Mouse (Mus musculus) WW6 (cell line): Measurements from ENCODE around the gene Klhl1.
"Not testable (repeated sequence)": the region's sequence is repeated elsewhere in the genome, so short reads cannot be mapped to it uniquely, and the experiment has no call there.

Source experiments
- DNase-seq: peaks from one replicate; pipeline ENCODE4 v3.0.0-alpha.2; 2013; ENCODE audit warnings: low read depth, low spot score

Klhl1 gene

DNA sequence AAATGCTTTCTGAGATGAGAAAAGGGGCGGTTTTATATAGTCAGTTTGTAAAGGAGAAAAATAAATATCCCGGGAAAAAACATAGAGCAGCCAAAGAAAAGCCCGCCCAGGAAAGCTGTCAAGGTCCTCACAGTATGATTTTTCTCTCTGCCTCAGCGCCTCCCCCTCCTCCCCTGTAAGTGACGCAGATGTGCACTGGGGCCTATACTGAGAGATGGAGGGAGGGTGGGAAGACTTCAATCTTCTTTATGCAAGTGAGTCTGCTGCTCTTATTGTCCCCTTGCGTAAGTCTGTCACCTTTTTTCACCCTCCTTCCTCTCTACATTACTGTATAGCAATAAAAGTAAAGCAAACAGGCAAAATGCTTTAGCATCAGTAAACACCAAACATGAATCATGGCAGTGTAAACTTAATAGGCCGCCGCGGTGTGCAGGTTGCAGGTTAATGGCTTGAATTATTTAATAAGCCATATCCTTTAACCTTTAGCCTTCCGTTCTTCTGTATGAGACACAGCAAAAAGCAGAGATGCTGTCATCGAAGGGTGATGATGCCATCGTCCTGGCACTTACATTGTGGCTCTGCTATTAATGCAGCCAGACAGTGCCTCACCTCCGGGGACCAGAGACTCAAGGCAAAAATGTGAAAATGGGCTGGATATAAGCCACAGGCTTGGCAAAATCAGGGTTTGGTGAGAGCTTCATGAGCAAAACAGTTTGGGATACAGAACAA is at the start of gene Klhl1:
Gene Klhl1 (minus strand): TSS at position 149 of the 729 bp plus-strand sequence.
- no peak for DNase-seq

DNA sequence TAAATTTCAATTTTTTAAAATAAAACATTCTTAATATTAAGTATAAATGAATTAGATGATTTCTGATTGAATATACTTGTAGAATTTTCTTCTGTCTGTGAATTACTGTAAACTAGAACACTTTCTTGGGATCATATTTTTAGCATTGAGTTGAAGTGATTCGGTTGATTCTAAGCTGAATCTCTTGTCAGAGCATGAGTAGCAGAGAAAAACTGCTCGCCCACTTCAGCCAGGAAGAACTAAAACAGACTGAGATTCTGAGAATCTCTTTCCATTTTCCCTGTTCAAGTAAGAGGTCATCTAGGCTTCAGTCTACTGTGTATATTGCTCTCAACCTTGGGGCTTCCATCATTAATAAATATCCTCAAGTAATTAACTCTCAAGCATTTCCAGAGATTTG is 34.8 kb upstream of the Klhl1 start:
- DNase-seq = no peak

DNA sequence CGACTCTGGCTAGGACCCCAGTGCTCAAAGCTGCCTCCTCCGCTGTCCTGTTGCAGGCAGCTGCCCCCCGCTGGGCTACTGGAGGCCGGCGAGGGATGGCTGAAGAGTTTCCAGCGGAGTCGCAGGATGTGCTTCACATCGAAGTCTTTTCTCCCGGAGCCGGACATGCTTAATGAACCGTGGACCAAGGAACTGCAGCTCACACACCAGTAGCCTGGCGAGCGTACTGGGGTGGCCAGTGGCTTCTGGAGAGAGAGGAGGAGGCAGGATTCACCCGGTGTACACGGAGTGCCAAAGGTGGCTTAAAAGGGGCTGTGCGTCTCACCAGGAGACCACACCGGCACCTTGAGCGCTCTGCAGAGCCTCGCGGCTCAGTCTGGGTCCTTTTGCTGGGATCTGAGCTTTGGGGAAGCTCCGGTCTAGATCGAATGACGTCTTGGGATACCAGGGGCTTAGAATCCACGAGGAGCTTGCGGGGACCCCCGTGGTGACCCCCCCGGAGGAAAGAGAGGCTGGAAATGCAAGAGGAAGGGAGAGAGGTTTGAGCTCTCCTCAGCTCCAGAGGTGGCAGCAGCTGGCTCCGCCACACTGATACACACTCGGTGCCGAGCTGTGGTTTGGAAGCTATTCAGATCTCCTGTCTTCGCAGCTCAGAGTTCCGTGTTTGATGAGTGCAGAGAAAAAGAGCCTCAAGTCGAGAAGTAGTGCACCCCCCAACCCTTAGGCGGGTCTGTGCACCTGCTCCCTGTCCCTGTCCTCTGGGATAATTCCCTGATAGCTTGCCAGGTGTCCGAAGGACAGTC is 550 bp downstream of the Klhl1 start:
- DNase-seq = no peak

DNA sequence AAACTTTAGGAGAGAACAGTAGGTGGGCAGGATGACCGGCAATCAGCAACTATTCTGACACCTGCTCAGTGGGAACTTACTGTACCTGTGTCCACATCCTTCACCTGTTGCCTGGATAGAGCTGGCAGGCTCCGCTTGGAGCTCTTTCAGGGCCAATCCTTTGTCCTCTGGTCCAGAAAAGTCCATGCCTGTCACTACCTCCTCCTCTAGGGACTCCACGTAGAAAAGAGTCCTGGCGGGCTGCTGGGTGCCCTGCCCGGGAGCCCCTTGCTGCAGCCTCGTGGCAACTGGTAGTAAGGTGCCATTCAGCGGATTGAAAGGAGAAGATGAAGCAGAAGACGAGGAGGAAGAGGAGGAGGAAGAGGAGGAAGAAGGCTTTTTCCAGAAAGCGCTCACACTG is 1.2 kb downstream of the Klhl1 start:
- DNase-seq = no peak

DNA sequence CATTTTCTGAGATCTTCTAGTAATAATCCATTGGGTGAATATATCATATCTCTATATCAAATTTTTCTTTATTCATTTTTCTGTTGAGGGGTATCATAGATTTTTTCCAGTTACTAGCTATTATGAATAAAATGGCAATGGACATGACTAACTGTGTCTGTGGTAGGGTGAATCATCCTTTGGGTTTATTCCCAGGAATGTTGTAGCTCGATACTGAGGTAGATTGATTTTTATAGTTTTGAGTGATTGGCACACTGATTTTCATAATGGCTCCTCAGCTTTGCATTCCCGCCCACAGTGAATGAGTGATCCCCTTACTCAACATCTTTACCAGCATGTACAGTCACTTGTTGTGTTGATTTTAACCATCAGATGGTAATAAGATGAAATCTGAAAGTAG is 19.0 kb downstream of the Klhl1 start:
- no peak for DNase-seq

DNA sequence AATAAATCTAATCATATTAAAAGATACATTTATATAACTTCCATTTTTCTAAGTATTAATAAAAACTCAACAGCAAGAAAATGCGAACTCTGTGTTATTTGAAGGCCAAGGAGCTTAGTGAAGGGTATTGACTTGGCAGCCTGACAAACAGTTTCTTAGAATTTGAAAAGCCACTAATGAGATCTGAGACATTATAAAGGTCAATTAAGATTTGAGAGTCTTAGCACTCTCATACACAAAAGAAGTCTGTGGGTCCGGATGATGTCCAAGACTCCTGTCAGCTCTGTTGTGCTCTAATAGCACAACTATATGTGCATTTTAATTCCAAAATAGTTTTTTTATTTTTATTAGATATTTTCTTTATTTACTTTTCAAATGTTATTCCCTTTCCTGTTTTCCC is 47.1 kb downstream of the Klhl1 start:
- no peak for DNase-seq

DNA sequence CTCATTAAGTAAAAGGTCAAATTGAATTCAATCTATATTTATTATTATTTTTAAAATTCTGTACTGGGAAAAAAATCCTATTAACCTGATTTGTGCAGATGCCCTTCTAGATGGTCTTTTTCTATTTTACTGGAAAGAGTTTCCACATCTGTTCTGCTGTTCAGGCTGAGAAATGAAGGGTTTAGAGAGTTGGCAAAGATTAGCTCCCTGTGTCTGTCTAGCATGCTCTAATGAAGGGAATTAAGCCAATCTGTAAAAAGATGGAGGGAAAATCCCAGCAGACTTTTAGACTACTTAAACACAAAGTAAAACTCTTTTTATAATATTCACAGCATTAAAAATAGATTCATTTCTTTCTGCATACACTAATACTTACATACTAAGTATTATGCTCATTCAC is 47.6 kb downstream of the Klhl1 start:
- DNase-seq = no peak

DNA sequence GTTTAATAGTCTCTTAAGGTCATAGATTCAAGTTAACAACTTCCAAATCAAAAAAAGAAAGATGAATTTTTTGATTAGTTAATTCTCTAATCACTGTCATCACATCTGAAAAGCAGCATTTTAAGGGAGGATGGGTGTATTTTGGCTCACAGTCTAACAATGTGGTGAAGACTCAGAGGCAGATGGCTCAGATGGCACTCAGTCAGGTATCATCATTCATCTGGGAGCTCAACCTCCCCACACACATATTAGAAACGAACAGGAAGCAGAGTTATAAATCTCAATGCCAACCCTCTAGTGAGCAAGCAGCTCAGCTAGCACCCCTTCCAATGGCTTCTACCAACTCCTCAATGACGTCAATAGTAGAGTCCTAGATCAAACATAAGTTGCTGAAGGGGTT is 57.1 kb downstream of the Klhl1 start:
- DNase-seq = no peak

DNA sequence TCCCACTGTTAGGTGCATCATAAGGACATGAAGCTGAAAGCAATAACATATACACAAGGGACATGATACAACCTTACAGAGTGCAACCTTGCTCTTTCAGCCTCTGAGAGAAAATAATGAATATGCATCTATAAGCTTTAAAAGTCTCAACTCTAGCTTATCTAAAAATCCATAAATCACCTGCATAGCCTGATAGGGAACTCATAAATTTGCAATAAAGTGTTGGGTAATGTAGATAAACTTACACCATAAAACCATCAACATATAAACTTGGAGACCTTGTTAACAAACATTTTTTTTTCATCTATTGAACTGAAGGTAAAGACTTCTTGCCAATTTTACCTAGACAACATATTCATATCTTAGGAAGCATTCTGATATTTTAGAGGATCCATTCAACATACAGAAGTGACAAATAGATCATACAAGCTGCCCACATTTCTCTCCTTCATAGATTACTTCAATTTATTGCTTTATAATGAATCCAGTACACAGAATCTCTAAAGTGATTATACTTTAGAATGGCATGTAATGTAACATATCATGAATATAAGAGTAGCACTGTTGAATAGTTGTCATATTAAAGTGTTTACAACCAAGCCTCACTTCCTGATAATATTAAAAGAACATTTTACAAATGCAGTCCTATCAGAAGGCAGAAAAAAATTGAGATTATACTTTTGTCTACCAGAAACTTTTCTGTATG is 126.7 kb downstream of the Klhl1 start:
- no peak for DNase-seq

DNA sequence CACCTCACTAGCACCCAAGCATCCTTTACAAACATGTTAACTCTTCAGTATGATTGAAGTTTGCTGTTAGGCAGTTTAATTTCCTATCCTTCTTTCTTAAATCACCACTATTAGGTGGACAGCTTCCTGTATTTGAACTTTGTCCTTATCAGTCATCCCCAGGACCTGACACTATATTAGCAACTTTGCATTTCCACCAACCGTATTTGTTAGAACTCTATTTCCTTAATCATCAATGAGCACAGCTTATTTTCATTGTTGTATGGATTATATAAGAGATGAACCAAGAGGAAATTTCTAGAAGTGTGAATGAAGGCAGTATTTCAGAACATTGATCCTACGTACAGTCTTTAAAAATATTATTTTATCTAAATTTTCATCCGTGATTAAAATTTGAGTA is 156.2 kb downstream of the Klhl1 start:
- no peak for DNase-seq

DNA sequence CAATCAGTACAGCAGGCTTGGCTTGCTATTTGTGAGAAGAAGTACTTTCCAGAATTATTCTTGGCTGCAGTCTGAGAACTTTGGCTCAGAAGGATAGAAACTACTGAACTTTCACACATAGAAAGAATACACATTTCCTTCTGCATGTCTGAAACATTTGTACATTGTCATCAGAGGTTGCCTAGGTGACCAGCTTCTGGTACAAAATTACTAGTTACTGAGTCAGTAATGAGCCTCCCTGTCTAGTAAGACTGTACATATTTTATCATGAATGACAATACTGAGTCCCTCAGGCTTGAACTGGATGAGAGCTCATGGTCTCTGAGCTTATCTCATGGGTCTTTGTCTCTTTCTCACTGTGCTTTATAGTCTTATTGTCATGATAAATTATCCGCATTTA is 170.7 kb downstream of the Klhl1 start:
- no peak for DNase-seq

DNA sequence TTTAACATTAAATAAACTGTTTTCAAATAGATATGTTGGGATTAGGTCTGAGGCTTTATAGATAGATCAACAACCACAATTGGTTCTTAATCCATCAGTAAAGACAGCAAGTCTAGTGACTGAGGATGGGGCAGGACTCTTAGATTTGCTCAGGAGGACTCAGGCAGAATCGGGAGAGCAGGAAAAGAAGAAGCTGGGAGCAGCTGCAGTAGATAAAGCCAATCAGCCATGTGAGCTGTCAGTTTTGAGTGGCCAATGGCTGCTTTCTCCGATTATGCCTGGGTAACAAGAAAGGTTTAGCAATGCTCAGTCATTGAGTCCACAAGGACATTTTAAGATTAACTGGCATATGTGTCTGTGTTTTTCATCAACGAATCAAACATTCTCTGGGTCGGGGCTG is 187.8 kb downstream of the Klhl1 start:
- no peak for DNase-seq

DNA sequence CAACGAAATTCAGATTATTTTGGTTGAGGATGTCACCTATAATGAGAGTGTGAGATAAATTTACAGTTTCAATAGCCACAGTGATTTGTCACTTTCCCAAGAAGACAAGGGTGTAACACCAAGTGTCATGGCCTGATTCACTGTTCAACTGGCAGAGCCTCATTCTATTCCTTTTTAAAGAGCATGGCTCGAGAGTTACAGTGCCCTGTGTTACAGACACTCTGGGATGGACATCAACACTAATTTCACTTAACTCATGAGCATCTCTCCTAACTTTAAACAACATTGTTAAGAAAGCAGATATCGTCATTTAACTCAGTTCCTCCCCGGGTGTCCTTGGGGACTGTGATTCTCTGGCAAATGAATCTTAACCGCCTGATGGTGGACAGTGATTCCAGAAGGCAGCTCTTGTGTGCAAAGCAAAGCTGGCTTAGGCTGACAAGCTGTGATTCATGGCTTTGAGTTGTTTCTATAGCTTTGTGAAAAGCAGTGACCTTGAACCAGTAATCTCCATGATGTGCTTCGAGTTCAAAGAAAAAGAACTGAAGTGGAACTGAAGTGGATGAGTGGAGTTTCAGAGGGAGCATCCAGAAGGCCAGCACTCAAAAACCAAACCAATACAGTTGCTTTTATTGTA is 301.0 kb downstream of the Klhl1 start:
- DNase-seq = no peak

DNA sequence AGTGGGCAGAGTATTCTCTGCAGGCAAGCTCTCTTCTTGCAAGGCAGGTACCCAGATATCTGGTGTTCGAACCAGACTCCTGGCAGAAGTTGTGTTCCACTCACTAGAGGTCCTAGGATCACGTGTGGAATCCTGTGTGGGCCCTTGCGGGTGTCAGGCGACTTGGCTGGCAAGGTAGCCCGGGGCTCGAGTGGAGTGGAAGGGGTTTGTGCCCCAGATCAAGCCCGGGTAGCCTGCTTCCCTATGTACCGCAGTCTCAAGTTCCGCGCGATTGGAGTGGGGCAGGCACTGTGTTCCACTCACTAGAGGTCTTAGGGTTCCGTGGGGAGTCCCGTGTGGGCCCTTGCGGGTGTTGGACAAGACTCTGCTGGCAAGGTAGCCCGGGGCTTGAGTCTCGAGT is 324.1 kb downstream of the Klhl1 start:
- not testable (repeated sequence) for DNase-seq

DNA sequence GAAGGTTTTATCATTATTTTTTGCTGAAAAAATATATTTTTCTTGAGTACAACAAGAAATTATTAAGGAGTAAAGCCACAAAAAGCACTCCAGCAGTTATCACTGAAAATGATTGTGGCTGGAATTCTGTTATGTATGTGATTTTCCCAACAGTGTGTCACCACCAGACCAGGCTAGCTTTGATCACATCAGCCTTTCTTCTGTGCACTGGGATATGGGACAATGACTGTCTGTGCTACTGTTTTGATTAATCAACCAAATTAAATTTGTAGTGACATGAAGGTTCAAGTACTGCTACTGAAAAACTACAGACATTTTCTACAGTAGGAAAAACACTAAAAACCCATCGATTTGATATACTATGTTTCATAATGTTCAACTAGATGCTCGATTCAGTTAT is 344.4 kb downstream of the Klhl1 start:
- DNase-seq = no peak

DNA sequence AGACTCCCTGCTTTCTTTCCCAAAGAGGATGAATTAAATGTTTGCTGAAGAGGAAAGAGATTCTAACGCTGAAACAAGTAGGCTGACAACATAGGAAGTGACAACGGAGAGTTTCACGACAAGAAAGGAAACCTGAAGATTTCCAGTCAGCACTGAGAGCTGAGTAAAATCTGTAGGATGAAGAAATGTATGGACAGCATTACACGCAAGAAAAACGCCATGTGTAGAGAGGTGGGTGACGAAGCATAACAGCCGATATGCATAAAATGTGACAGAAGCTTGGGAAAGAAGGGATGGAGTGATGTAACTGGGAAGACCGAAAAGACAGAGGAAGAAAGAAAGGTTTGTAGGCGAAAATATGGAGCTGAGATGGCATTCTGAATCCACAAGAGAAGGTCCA is 375.8 kb downstream of the Klhl1 start:
- no peak for DNase-seq

DNA sequence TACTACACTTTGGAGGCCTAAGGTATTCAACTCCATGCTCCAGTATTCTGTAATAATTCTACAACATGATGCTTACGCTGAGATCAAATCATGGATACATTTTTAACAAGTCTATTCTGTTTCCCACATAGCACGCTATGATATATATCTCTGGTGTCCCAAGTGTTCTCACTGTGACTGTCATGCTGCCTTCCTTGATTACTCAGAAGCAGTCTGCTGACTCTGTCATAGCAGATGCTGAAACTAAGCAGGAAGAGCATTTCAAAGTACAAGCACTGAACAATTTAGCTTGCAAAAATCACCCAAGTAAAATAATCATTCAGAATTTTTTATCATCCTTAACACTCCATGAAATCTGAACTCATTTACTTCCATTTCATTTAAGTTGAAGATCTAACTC is 378.7 kb downstream of the Klhl1 start:
- no peak for DNase-seq

DNA sequence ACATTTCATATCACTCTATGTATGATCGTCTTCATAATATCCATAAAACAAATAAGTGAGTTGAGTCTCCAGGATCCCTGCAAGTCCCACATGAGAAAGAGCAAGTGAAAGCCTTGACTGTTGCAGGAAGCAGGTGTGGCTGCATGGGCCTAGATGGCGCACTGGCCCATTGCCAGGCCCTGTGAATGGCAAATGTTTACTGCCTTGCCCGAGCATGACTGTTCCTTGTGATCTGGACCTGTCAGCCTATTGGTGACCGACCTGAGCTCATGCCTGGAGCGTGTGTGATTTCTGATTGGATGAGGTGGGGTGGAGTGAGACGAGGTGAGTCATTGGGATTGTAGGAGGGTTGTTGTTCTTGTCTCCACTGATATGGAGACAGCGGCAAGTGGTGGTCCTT is 411.5 kb downstream of the Klhl1 start:
- no peak for DNase-seq

DNA sequence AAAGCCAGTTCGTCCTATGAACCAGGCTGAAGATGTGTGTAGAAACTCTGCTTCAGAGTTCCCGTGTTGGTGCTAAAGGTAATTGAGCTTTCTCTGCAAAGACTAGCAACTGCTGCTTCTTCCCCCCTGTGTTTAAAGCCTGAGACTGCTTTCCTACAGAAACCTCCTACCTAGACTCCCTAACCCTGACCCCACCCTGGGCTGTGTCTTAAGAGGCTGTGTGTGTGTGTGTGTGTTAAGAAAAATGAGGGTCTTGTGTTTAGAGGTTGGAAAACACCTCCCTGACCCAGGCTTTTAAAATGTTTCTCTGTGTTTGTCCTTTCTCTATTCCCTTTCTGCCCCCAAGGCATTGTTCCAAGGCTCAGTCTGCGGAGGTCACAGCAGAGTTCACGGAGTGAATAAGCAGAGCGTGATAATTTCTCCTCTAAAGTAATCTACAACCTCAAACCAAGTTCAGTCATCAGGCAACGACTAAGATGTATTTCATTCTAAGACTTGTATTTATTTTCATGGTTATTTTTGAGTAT is 437.2 kb downstream of the Klhl1 start:
- DNase-seq = no peak

DNA sequence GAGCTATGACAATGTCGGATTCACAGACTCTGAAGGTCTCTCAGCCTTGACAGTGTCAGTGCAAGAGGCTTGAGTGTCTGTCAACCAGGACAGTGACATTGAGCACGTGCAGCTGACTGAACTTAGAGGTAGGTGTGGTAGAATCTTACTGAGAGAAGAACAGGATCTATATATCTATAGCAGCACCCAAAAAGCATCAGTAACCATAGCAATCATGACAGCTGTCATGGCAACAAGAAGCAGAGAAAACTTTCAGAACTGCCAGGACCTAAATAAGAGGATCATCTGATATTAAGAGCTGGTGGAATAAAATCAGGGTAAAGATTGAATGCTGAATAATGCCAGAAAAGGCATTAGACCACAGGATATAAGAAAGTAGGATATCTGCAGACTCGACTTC is 453.0 kb downstream of the Klhl1 start:
- no peak for DNase-seq
